Mouse (Mus musculus) hindlimb bud, embryonic 11.5 days (tissue): ENCODE results near the gene Dido1.

Source experiments
- DNase-seq: peaks from one replicate; pipeline ENCODE4 v3.0.0-alpha.2; 2012; ENCODE audit warnings: low read depth, low spot score; ENCODE audit errors: extremely low spot score

Gene Dido1

GRCm38 (mm10) chr2:180709923-180710272, at the start of gene Dido1, which contains the start of gene Gid8:
TSS of gene Dido1 (minus strand) at chr2:180709999.
TSS of gene Gid8 (plus strand) at chr2:180710117.
- DNase-seq = peak; percentile 98

- no peak for DNase-seq
These were observed 48.9 kb upstream of the Dido1 start for GRCm38 (mm10) chr2:180758513-180759263.

- no peak for DNase-seq
These were observed 47.0 kb upstream of the Dido1 start for GRCm38 (mm10) chr2:180756786-180757185.

- peak; percentile 39 for DNase-seq
These were observed 46.1 kb upstream of the Dido1 start for GRCm38 (mm10) chr2:180755896-180756295.

- DNase-seq = no peak
These were observed 45.3 kb upstream of the Dido1 start for GRCm38 (mm10) chr2:180754976-180755688.

- no peak for DNase-seq
These were observed 39.1 kb upstream of the Dido1 start for GRCm38 (mm10) chr2:180748904-180749303.

- DNase-seq = no peak
These were observed 36.9 kb upstream of the Dido1 start for GRCm38 (mm10) chr2:180746569-180747192.

GRCm38 (mm10) chr2:180745248-180745927, 35.6 kb upstream of the Dido1 start:
- DNase-seq = peak; percentile 62

GRCm38 (mm10) chr2:180743321-180743720, 33.5 kb upstream of the Dido1 start:
- no peak for DNase-seq

- no peak for DNase-seq
These were observed 33.0 kb upstream of the Dido1 start for GRCm38 (mm10) chr2:180742820-180743219.

- no peak for DNase-seq
These were observed 31.6 kb upstream of the Dido1 start for GRCm38 (mm10) chr2:180741421-180741820.

- no peak for DNase-seq
These were observed 30.6 kb upstream of the Dido1 start for GRCm38 (mm10) chr2:180740349-180740748.

- no peak for DNase-seq
These were observed 28.2 kb upstream of the Dido1 start for GRCm38 (mm10) chr2:180737984-180738383.

GRCm38 (mm10) chr2:180735232-180735631, 25.4 kb upstream of the Dido1 start:
- no peak for DNase-seq

GRCm38 (mm10) chr2:180731984-180732383, 22.2 kb upstream of the Dido1 start:
- no peak for DNase-seq

GRCm38 (mm10) chr2:180731036-180731435, 21.2 kb upstream of the Dido1 start:
- no peak for DNase-seq

GRCm38 (mm10) chr2:180727613-180728021, 17.8 kb upstream of the Dido1 start:
- no peak for DNase-seq

- no peak for DNase-seq
These were observed 17.1 kb upstream of the Dido1 start for GRCm38 (mm10) chr2:180726658-180727442.

- no peak for DNase-seq
These were observed 16.2 kb upstream of the Dido1 start for GRCm38 (mm10) chr2:180725856-180726629.

- no peak for DNase-seq
These were observed 15.6 kb upstream of the Dido1 start for GRCm38 (mm10) chr2:180725414-180725778.
